15 mouse cellular contexts compared by ENCODE assay signal in the genomic region with DNA sequence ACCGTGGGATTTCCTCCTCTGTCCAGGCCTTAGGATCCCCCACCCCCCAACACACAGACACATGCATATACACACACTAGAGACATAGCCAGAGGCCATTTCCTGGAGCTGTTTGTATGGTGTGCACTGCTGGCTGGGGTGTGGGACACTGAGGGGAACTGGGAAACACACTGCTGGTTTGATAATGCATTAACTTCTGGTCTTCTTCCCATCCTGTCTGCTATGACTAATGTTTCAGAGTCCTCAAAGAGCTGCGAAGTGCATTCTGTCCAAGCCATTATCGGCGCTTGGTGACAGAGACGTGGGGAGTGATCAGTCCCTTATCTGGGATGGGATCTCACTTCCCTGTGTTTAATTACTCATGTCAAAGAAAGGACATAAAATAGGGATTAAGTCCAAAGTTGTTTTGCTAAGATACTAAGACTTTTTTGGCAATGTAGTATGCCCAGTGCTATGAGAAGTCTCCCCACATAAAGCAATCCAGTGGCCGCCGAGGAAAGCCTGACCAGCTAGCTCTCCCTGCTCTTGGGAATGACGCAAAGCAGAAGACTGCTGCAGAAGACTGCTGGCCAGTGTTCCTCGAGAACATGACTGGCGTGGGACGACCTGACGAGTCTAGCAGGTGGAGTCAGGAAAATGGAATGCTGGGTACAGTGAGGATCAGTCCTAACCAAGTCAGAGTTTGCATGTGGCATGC.
DNase-seq lines count a peak whose midpoint lies in the region; ATAC-seq lines count a peak whose summit lies in the region.
"Had no signal": no experiment of that assay in that cellular context is flagged by ENCODE, and none has a peak within 500 bp of the region (broad histone marks: within the 10 kb centered on the region; RNA-seq: fewer than 3 reads in every experiment).

No protein-coding gene starts in this region.

- no peak for DNase-seq in kidney, adult 11 months
- no peak for DNase-seq in neural tube, embryonic 10.5 days (ENCODE audit: extremely low spot score, low spot score)
- DNase-seq in frontal cortex, postnatal 10 days (ENCODE audit: low spot score in 2 of 2), result no peak
- DNase-seq in layer of hippocampus, adult 18-20 months (ENCODE audit: low spot score in 2 of 2), result no peak
- DNase-seq: cerebellum, adult 9-11 months; kidney, adult 18-20 months; spleen, adult 18-20 months; thymus, adult 2 months had no signal

- H3K27ac ChIP-seq in kidney, embryonic 15.5 days, result peak overlapping the region; percentile 68; the same call in 1 of the 2 replicates
- H3K27ac ChIP-seq in neural tube, embryonic 15.5 days (replicated peaks), result no peak overlapping the region
- 0 out of 2 replicates have a peak overlapping the region, but pooled peaks have one; percentile 12 for H3K27ac ChIP-seq in liver, embryonic 12.5 days
- H3K27ac ChIP-seq: embryonic facial prominence, embryonic 13.5 days; forebrain, embryonic 15.5 days; left cerebral cortex, adult 2 months; macrophage had no signal

- H3K4me2 ChIP-seq in kidney, embryonic 15.5 days, result no peak overlapping the region
- no peak overlapping the region for H3K4me2 ChIP-seq in neural tube, embryonic 15.5 days
- H3K4me2 ChIP-seq in liver, embryonic 12.5 days, result no peak overlapping the region
- H3K4me2 ChIP-seq: embryonic facial prominence, embryonic 13.5 days; forebrain, embryonic 15.5 days had no signal

- H3K9ac ChIP-seq in kidney, embryonic 15.5 days, result no peak overlapping the region
- H3K9ac ChIP-seq in neural tube, embryonic 15.5 days (replicated peaks), result no peak overlapping the region
- H3K9ac ChIP-seq in liver, embryonic 12.5 days, result no peak overlapping the region
- H3K9ac ChIP-seq: embryonic facial prominence, embryonic 13.5 days; forebrain, embryonic 15.5 days had no signal

- WGBS in kidney, embryonic 15.5 days, result 41% methylated on average over 12 of the region's 12 CpGs
- WGBS in neural tube, embryonic 15.5 days, result 79% methylated on average over 12 of the region's 12 CpGs
- 55% methylated on average over 12 of the region's 12 CpGs for WGBS in liver, embryonic 12.5 days (ENCODE audit: insufficient replicate concordance)

- H3K27me3 ChIP-seq in kidney, embryonic 15.5 days, result no peaks in the 10 kb centered on the region
- H3K27me3 ChIP-seq in neural tube, embryonic 15.5 days (replicated peaks), result no peaks in the 10 kb centered on the region
- H3K27me3 ChIP-seq in liver, embryonic 12.5 days (replicated peaks), result no peaks in the 10 kb centered on the region
- H3K27me3 ChIP-seq: embryonic facial prominence, embryonic 13.5 days; forebrain, embryonic 15.5 days had no signal

- H3K4me1 ChIP-seq in kidney, embryonic 15.5 days, result peaks cover 40% of the 10 kb centered on the region
- no peaks in the 10 kb centered on the region for H3K4me1 ChIP-seq in neural tube, embryonic 15.5 days
- no peaks in the 10 kb centered on the region; the same call in 1 of the 2 replicates for H3K4me1 ChIP-seq in liver, embryonic 12.5 days
- H3K4me1 ChIP-seq: forebrain, embryonic 15.5 days had no signal

- no peaks in the 10 kb centered on the region for H3K9me3 ChIP-seq in kidney, embryonic 15.5 days (replicated peaks)
- no peaks in the 10 kb centered on the region for H3K9me3 ChIP-seq in neural tube, embryonic 15.5 days (replicated peaks)
- no peaks in the 10 kb centered on the region for H3K9me3 ChIP-seq in liver, embryonic 12.5 days (replicated peaks)
- H3K9me3 ChIP-seq: embryonic facial prominence, embryonic 13.5 days; forebrain, embryonic 15.5 days had no signal

- no peak overlapping the region for H3K4me3 ChIP-seq in kidney, embryonic 15.5 days (replicated peaks)
- H3K4me3 ChIP-seq in neural tube, embryonic 15.5 days (replicated peaks), result no peak overlapping the region
- no peak overlapping the region for H3K4me3 ChIP-seq in liver, embryonic 12.5 days
- H3K4me3 ChIP-seq: embryonic facial prominence, embryonic 13.5 days; forebrain, embryonic 15.5 days; left cerebral cortex, adult 2 months had no signal

- H3K36me3 ChIP-seq in kidney, embryonic 15.5 days, result no peaks in the 10 kb centered on the region
- no peaks in the 10 kb centered on the region for H3K36me3 ChIP-seq in neural tube, embryonic 15.5 days
- H3K36me3 ChIP-seq in liver, embryonic 12.5 days, result no peaks in the 10 kb centered on the region
- H3K36me3 ChIP-seq: embryonic facial prominence, embryonic 13.5 days; forebrain, embryonic 15.5 days had no signal

- peak; percentile 75; the same call in 1 of the 2 replicates for ATAC-seq in kidney, embryonic 15.5 days (replicated peaks; ENCODE audit: low FRiP score)
- 0 out of 2 replicates have a peak, but pooled peaks have one; percentile 17 for ATAC-seq in neural tube, embryonic 15.5 days (ENCODE audit: low FRiP score)
- peak; percentile 47; the same call in 1 of the 2 replicates for ATAC-seq in liver, embryonic 12.5 days
- ATAC-seq: forebrain, embryonic 15.5 days had no signal

Comparison
In these comparisons a context has a peak if more than half of its experiments do, and no peak if none do; other contexts are left out.
1. ATAC-seq: peak in every context shown above with its lines; median percentile 75 in kidney, embryonic 15.5 days; 47 in liver, embryonic 12.5 days; 17 in neural tube, embryonic 15.5 days.